Mouse (Mus musculus): ENCODE results near the gene Cry2.

GRCm38 (mm10) chr2:92422388-92423135 lies 11.3 kb downstream of the Cry2 start:
- no peak for TF ChIP-seq EP300 (IDR thresholded peaks at IDR 0.05; ENCODE audit: low read depth)
- peak; percentile 38 for TF ChIP-seq CTCF (IDR thresholded peaks at IDR 0.05; ENCODE audit: low read depth)

Data from liver, embryonic 14.5 days (tissue).